Mouse (Mus musculus) T-helper 1 cell (primary cell): Measurements from ENCODE around the gene Cpne4.

ENCODE experiments used
- in situ Hi-C: fragments of 300-600 bp; cut with MboI, MseI; formaldehyde crosslinking; loops from one replicate; pipeline ENCODE4 v1.15.1; 2025; ENCODE audit warnings: high pct_unique_total_duplicates

Gene Cpne4

DNA sequence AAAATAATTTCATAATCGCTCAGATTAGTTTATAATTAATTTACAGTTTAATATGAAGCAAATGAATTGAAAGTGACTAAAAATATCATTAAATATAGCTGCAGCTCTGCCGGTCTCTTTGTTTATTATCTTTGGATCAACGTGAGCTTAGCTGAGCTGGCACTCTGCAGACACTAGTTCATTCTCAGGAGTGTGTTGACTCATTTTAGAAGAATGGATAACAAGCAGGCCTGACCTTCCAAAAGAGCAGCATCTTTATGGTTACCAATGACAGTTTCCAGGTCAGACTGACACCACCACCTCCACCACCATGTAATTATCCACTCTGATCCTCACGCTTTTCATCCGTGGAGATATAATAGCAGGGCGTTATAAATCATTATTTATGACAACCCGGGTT lies 498.9 kb downstream of the Cpne4 start:
- in situ Hi-C loops, result no loop called here

DNA sequence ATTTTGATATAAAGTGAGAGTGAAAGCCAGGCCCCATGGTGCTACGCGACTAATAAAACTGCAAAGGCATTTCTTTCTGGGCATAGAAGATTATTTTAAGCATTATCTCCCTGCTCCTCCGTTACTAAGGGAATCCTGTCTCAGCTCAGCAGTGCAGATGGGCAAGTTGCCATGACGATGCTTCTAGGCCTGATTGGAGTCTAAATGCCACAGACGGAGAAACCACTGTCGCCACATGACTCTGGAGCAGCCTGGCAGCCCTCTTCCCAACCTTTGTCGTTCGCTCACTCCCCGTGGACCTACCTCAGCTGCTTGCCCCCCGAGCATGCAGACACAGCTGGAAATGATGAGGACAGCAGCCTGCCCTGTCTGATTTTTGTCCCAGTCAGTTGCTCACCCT lies 501.3 kb downstream of the Cpne4 start:
- in situ Hi-C loops, result no loop called here

DNA sequence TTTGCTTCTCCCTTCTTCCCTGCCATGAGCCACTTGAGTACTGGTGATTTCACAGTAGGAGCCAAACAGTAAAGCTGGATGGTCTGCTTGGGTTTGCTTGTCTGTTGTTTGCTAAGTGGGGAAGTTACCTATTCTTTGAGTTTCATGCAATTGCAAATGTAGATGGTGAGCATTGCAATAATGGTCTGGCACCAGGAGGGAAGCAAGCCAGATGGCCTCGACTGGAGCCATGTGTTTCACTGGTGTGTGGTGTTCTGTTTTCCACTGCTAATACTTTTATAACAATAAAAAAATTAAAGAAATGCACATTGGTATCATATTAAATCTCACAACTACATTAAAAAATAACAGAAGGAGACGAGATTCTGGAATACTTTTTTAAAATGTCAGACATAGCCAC lies 502.6 kb downstream of the Cpne4 start:
- in situ Hi-C loops, result loop anchor here (10.0 to 25.0 kb wide), 2 partner anchors 862 to 1365 kb away; no protein-coding TSS in a partner anchor

DNA sequence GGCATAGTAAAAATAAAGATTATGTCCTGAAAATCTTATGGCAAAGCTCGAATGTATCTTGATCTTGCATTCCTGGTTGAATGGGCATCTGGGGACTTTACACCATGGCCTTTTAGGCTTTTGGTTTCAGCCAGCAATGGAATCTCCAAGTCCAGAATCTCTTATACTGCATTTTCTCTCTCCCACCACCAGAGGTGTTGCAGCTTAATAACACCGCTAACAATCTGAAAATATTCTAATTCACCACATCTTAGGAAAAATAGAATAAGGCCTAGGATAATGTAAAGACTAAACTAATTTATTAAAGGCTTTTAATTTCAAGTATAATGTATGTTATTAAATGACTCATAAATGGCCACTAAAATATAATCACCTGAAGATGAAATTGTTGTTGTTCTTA lies 503.2 kb downstream of the Cpne4 start:
- in situ Hi-C loops, result loop anchor here (10.0 to 25.0 kb wide), 2 partner anchors 863 to 1365 kb away; no protein-coding TSS in a partner anchor

DNA sequence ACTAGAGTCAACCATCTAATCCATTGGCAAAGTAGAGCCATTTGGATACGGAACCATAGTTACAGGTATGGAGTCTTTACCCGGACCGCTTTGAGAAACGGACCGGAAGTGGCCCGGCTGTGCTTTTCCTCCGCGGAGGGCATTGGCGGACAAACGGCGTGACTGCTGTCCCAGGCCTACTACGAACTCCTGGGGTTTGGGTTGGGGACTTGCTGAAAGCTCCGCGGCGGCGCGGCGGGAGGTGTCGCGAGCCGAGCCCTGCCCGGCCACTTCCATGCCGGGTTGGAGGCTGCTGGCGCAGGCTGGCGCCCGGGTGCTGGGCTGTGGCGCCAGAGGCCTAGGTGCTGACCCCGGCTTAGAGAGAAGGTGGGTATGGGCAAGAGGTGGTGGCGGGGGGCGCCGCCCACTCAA lies 506.1 kb downstream of the Cpne4 start, which contains the start of gene Mrpl3:
Mrpl3 (plus strand) TSS at position 93 of the 411 bp plus-strand sequence.
- in situ Hi-C loops, result loop anchor here (10.0 to 25.0 kb wide), 2 partner anchors 866 to 1368 kb away; no protein-coding TSS in a partner anchor

DNA sequence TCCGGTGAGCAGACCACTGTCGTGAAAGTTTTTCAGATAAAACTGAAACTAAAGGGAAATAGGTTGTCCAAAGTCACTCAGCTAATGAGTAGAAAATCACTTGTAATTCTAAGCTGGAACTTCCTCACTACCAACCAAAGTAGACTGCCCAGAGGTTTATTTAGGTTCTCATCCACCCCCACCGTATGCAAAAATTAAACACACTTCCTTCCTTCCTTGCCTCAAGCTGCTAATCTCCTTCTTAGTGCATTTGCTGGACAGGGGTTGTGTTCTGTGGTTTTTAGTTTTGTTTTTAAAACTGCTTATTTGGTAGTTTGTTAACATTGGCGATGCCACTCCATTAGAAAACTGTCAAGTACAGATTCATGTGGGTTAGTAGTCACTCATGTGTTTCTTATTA lies 506.7 kb downstream of the Cpne4 start:
- in situ Hi-C loops, result loop anchor here (10.0 to 25.0 kb wide), 2 partner anchors 867 to 1369 kb away; no protein-coding TSS in a partner anchor

DNA sequence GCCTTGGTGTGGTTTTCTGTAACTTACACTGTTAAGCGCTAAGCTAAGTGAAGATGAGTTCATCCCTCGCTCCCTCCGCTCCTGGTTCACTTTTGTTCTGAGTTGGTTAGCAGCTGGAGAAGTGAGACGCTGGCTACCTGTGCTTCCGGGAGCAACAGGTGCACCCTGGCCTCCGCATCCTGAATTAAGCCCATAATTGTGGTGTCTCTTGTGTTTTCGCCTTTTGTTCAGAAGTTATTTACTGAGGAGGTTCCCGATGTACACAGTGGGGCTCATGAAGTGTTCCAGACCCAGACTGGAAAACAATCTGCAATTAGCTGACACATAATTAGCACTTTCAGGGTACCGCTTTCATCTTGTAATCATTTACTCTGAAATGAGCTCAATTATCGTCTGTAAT lies 522.0 kb downstream of the Cpne4 start:
- in situ Hi-C loops, result loop anchor here (25.0 kb wide), 1 partner anchor 882 kb away; no protein-coding TSS in a partner anchor

DNA sequence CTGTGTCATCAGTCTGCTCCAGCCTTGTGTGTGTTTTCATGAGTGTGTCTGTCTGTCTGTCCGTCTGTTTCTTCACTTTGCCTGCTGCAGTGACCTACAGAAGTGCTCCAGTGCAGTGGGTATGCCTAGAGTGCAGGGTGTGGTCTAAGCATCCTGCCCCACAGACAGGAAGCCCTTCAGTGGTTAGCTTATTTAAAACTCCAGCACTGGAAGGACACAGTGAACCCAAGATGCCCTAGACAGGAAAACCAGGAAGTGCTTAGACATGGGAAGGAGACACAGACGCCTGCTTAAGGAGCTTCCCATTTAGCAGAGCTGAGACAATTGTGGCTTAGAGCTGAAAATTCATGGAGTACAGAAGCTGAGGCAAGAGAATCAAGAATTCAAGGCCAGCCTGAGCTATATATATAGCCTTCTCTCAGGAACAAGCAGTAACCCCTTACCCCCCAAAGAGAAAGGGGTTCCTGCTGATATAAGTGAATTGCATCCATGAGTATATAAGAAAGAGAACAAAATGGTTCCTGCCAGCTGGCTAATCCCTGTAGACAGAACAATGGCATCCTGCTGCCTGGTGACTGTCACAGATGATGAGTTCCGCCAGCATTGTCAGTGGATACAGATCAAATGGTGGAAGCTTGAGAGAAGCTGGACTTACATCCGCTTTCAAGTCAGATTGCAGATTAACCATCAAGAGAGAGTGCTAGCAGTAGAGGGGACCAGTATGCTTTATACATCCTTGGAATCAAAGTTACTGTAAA lies 526.1 kb downstream of the Cpne4 start:
- in situ Hi-C loops, result loop anchor here (25.0 kb wide), 1 partner anchor 886 kb away; no protein-coding TSS in a partner anchor

DNA sequence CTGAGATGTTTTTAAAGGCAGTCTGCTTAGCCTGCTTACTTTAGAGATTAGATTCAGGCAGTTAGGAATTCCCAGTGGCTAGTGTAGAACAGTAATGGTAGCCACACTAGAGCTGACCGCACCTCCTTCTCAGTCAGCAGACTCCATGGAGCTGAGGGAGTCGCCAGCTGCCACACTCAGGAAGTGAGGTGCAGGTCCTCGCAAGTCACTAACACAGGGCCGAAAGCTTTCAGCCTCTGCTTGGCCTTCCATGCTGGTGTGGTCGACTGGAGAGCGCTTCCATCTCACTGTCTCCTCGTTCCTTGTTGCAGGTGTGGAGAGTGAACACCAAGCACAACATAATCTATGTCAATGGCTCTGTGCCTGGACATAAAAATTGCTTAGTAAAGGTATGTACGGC lies 527.8 kb downstream of the Cpne4 start:
- in situ Hi-C loops, result loop anchor here (25.0 kb wide), 1 partner anchor 888 kb away; no protein-coding TSS in a partner anchor

DNA sequence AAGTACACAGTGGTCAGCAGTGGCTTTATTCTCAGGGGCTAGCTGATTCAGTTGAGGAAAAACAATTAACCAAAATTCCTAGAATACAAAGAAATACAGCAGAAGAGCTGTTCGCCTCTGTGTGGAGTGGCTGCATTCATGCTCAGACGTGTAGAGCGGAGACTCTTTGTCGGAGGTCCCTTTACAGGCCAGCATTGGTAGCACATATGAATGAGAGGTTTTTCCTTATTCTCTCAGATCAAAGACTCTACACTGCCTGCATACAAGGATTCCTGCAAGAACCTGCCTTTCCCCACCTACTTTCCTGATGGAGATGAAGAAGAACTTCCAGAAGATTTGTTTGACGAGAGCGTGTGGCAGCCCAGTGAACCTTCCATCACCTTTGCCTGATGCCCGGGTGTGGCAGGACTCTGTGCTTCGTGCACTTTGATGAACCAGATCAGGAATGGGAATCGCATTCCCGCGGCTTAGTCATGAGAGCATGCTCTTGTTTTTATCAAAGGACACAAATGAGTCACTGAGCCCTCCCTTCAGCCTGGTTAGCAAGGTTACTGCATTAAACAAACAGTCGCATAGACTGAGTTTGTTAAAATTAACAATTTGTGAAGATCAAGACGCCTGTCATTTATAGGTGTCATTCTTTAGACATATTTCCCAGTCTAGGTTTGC lies 529.8 kb downstream of the Cpne4 start:
- in situ Hi-C loops, result no loop called here

DNA sequence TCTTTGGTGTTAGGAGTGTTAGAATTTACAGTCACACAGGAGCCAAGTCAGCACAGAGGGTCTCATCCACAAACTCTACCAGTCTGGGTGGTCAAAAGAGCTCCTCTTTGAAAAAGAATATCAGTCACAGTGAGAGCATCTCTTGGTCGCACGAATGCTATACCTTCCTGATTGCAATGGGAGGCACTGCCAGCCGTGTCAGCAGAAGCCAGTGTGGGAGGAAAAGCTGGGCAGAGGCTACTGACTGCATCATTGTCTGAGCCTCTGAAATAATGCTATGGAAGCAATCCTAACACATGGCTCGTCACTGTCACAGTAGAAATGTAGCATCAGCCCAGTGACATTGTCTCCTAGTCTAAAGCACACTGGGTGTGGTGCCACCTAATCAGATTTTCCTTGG lies 531.4 kb downstream of the Cpne4 start:
- in situ Hi-C loops, result no loop called here

DNA sequence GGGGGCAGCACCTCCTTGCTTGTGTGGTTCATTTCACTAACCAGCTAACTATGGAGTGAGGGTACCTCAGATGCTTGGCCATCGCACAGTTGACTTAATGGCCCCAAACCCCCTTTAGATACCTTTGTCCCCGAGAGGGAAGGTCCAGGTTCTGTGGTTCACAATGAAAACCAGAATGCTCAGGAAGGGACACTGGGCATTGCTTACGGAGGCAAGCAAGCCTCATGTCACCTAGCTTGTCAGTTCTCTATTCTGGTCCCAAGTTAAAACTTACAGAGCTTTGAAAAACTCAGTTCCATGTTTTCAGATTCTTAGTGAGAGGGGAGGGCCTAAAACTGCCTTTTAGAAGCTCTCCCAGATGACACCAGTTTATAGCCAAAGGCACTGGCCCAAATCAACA lies 533.2 kb downstream of the Cpne4 start:
- in situ Hi-C loops, result no loop called here
